Mouse (Mus musculus): ENCODE results near the gene Ddx58. TPM values are rescaled to one million over a fixed set of nuclear protein-coding genes. Genes with fewer than 3 reads are reported as not detected.

Ddx58 gene
- total RNA-seq, 2 experiments from 2014 or later, result 3.3 to 4.0 TPM

DNA sequence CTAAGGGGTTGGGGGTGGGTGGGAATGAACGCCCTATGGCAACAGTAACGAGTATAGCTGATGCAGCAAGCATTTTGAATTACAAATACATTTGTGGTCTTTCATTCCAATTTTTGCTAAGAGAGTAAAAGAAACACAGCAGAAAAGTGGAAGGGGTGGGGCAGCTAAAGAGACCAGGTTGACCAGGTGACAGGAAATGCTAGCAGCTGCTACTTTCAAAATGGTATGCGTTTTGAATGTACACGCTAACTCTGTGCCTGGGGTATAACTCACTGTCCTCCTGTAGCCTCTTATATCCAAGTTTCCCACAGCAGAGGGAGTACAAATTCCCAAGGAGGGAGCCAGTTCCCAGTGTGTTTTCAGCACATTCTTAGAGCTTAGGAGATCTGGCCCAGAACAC, 2.8 kb downstream of the Ddx58 start:
- intact Hi-C loops (cut with DNase I), result no loop called here
- no peak for DNase-seq

DNA sequence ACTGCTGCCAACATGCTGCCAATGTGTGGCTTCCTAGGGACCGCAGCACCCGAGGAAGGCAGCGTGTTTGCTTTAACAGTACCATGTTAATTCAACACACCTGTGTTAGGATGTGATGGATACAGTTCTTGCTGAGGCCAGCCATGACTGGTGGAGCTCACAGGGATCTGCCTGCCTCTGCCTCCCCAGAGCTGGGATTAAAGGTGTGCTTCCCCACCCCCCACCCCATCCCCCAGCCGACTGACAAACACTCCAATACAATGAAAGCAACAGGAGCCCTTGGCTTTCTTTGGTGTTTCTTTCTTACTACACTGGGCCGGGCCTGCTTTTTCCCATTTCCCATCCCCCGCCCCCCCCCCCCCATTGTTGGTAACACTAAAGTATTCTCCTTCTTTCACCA, 5.4 kb downstream of the Ddx58 start:
- intact Hi-C loops (cut with DNase I), result no loop called here
- no peak for DNase-seq

DNA sequence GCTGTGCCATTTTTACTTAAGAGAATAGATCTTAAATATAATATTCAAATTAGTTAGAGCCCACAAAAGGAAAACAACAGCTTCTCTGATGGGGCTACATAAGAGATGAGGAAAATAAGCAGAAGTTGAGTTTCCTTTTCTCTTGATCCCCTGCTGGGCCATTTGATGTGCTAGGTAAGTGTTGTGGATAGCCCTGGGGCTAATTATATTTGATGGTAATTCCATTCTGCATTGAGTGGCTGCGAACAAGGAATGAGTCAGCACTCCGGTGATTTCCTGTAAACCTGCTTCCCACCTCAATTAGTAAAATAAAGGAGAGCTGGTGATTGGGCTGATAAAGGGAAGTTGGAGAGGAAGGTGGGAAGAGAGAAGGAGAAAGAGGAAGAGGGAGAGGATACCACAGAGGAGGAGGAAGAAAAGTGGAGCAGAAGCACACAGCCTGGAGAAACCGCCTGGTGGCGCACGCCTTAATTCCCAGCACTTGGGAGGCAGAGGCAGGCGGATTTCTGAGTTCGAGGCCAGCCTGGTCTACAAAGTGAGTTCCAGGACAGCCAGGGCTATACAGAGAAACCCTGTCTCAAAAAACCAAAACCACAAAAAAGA, 6.5 kb downstream of the Ddx58 start:
- intact Hi-C loops (cut with DNase I), result no loop called here
- DNase-seq, result no peak

DNA sequence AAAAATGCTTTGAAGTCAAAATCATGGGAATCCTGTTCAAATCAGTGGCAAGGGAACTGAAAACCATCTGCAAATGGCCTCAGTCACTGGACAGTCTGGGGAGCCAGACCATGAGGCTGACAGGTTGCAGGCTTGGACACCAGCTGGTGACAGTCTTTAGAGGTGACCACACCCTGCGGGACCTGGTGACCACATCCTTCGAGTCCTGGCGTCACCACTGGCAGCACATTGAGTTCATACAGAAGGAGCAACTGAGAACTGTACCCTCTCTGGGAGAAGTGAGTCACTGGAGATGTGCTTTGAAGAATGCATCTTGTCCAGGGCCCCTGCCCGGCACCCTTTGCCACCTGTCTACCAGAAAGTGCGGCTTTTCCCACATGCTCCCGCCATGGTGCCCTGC, 9.9 kb downstream of the Ddx58 start:
- intact Hi-C loops (cut with DNase I), result no loop called here
- no peak for DNase-seq

DNA sequence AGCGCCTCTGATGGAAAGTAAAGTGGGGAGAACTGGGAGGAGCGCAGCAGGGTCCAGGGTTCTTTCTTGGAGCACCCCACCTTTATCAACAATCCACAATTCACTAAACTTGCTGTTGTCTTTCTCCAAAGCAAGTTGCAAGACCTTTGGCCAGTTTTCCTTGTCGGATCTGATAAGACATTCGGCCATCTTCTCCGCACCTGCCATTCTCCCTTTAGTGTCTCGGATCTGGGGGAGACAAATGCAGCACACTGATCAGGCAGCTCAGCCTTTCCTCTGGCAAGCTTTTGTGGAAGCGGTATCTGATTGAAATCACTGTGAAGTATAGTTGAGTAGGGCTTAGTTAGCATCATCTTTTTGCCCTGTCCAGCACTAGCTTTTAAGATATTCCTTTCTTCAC, 11.7 kb downstream of the Ddx58 start:
- intact Hi-C loops (cut with DNase I), result no loop called here
- no peak for DNase-seq

DNA sequence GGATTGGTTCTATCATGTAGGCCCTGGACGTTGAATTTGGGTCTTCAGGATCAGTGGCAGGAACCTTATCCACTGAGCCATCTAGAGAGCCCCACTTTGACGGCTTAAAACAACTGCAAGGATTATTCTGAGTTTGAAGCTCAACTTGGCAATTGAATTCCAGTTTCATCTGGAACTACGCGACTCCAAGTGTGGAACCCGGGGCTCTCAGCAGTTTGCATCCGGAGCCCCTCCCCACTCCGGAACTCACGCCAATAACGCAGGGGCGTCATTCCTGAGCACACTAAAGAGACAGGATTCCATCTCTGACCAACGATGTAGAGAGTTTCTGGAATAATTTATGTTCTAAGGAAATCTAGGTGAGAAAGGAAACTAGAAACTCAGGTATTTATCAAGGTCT, 12.5 kb downstream of the Ddx58 start:
- no peak for DNase-seq
- intact Hi-C loops (cut with DNase I), result no loop called here

DNA sequence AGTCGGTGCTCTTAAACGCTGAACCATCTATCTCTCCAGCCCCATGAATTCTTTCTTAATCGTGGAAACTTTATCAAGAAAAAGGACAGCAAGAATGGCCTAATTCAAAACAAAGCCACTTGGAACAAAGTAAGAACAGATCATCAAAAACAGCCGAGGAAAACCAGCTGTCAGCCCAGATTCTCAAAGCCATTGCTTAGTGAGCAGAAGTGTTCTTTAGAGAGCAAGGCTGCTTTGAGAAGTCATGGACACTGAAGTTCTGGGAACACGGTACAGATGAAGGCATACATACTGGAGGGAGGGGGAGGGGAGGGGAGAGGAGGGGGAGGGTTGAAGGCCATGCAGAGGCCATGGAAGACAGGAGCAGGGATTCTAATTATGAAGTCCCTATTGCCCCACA, 13.5 kb downstream of the Ddx58 start:
- intact Hi-C loops (cut with DNase I), result no loop called here

DNA sequence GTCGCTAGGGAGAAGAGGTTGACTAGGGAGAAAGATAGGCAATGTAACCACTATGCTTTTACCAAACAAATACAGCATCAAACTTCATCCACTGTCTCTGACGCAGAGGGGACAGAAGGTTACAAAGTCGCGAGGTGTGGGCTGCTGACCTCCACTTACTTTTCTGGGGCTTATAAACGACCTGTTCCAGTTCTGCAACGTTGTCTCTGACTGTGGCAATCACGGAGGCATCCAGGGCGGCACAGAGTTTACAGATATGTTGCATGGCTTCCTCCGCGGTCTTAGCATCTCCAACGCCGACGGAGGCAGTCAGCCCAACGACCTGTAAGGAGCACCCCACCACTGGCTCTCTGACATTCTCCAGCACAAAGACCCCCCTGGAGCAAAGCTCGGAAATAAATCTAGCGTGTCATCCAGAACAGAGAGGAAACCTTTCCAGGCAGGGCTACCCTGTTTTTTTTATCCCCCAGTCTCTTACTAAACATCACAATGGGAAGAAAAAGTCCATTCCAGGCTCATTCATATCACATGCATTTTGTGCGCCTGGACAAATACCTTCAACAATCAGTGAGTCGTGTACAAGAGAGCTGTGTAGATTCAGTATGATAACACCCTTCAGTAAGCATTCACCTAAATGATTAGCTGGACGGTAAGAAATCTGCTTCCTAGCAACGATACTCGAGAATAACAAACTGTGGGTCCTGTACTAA, 17.6 kb downstream of the Ddx58 start:
- DNase-seq, result no peak
- intact Hi-C loops (cut with DNase I), result no loop called here

More for the DNA sequence above, 13.5 kb downstream of the Ddx58 start:
- no peak for DNase-seq

DNA sequence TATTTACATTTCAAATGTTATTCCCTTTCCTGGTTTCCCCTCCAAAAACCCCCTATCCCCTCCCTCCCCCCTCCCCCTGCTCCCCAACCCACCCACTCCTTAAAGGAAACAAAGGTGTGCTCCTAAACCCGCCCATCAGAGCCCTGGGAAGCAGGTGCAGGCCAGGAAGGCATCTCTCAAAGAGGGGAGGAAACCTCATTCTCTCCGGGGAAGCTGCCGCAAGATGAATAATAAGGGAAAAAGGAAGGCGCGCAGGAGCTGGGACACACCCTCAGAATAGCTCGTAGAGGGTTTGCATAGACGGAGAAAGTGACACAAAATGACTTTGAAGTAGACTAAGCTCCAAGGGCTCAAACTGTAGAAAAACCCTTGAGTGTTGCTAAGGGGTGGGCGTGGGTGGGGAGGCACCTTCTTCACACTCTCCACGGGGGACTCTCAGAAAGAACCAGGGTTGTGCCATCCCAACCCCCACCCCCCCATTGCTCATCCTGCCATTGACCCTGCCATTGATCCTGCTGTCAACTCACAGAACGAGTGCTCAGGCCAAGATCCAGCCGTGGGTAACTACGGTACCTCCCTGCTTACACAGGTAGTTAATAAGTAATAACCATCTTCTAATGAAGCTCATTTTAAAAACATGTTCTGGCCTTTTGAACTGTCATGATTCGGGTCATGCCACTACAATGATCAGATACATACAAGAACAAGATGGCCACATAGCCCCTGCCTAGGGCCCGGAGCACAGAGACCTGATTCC, 18.4 kb downstream of the Ddx58 start:
- intact Hi-C loops (cut with DNase I), result no loop called here

DNA sequence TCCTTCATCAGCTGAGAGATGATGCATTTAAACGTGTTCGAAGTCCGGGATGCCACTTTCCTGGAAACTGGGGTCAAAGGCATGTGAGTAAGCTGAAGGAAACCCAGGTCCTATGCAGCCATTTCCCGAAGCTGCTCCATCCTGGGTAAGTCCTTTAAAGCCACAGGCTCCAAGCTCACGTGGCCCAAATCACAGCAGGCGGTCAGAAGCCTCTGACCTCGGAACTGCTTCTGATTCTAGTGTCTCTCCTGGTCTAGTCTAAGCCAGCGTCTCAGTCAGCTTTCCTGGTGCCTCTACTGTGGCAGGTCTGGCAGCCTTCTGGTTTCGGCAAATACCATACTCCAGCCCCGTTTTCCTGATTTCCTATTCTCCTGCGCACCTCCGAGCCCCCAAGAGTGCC, 19.2 kb downstream of the Ddx58 start:
- intact Hi-C loops (cut with DNase I), result no loop called here
- DNase-seq, result no peak

More for the DNA sequence above, 18.4 kb downstream of the Ddx58 start:
- DNase-seq, result no peak

DNA sequence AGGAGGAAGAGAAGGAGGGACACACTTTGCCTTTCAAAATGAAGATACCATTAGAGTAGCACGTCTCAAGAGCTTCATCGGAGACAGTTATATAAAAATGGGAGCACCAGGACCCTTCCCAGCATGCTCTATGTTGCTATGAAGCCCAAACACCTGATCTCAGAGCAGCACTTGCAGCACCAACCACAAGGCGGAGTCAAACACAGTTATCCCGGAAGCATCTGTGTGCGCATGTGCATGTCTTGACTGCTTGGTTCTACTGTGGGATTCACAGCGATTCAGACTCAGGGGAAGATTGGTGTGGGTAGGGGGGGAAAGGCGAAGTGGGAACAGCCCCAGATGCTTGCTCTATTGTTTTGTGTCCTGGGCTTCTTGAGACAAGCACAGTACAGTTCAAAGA, 21.2 kb downstream of the Ddx58 start:
- intact Hi-C loops (cut with DNase I), result no loop called here
- DNase-seq, result no peak

DNA sequence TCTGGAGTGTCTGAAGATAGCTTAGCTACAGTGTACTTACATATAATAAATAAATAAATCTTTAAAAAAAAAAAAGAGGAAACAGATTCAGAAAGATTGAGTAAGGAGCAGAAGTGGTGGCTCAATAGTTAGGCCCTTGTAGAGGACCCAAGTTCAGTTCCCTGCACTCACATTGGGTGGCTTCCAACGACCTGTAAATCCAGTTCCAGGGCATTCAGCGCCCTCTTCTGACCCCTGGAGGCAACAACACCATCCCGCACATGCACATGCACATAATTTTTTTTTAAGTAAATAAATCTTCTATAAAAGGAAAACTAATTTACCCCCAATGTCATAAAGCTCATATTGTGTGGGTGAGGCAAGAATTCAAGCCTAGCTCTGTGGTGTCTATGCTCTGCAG, 21.7 kb downstream of the Ddx58 start:
- no peak for DNase-seq
- intact Hi-C loops (cut with DNase I), result no loop called here

DNA sequence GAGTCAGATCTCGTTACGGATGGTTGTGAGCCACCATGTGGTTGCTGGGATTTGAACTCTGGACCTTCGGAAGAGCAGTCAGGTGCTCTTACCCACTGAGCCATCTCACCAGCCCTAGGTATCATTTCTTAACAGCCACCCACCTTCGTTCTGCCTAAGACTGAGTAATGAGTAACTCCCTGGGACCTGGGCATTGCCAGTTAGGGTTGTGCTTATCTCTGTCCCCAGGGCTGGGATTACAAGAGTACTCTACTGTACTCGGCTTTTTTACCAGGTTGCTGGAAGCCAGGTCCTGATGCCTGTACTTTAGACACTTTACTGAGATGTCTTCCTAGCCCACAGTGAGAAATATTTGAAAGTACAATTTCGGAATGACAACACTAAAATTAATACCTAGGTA, 27.5 kb downstream of the Ddx58 start:
- intact Hi-C loops (cut with DNase I), result no loop called here
- DNase-seq, result no peak

DNA sequence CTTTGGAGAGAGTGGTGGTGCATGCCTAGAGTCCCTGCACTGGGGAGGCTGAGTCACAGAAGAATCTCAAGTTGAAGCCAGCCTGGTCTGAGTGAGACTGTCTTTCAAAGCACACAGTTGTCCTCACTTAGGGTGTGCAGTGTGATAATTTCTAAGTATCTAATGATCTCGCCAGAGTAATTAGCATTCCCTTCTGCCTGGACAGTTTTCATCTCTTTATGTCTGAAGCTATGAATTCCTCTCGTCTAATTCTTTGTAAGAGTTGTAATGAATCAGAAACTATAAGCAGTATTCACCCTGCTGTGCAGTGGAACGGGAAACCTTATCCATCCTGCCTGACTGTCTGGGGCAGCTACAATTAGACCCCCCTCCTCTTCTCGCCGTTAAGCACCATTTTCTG, 31.9 kb downstream of the Ddx58 start:
- DNase-seq, result no peak
- intact Hi-C loops (cut with DNase I), result no loop called here

DNA sequence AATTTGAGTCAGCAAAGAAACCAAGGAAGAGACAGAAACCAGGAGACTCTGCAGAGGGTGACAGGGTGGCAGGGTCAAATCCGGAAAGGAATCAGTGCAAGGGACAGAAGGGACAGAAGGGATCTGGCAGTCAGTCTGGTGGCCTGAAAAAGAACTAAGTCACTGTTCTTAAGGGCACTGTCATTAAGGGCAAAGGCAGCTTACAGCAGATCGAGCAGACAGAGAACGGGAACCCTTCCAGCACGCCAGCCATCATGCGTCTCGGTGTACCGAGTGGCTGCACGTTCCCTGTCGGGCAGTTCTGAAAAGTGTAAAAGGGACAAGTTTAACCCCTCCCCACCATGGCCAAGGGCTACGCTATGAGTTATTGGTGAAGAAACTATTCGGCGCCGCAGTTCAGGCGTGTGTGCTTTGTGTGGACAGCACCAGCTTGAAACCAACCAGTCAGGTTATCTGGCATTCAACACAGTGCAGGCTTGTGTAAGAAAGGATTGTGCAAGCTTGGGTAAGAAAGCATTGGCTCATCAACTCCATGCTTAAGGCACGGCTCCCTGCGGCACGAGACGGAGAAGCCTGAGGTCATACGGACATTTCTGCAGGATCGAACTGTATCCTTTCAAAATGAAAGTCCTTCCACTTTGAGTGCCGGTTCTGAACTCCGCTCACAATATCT, 34.3 kb downstream of the Ddx58 start:
- DNase-seq, result no peak
- intact Hi-C loops (cut with DNase I), result no loop called here

DNA sequence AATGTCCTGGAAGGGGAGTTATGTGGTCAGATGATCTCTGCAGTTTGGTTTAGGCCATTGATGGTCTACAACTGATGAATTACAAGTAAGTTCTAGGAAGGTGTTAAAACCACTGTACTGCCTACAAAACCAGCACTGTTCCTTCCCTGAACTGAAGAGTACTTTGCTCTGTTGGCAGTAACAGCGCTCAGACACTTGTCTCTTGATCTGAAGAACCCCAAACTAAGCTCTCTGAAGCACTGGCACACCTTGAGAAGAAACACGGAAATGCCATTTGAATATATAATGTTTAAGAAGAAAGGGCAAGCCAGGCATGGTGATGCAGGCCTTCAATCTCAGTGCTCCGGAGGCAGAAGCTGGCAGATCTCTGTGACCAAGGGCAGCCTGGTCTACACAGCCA, 35.3 kb downstream of the Ddx58 start:
- intact Hi-C loops (cut with DNase I), result no loop called here
- no peak for DNase-seq

DNA sequence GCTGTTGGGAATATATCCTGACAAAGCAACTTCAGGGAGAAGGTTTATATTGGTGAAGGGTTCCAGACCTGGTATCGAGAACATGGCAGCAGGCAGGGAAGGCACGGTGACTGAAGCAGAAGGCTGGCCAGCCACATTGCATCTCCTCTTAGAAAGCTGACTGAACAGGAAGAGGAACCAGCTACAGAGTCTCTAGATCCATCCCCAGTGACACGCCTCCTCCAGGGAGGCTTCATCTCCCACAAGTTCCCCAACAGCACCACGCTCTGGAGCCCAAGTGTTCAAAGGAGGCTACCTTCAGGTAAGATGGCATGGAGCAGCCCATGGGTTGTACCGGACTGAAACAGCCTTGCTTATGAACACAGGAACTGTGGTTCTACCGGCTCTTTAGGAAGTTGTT, 37.4 kb downstream of the Ddx58 start:
- intact Hi-C loops (cut with DNase I), result no loop called here
- no peak for DNase-seq

DNA sequence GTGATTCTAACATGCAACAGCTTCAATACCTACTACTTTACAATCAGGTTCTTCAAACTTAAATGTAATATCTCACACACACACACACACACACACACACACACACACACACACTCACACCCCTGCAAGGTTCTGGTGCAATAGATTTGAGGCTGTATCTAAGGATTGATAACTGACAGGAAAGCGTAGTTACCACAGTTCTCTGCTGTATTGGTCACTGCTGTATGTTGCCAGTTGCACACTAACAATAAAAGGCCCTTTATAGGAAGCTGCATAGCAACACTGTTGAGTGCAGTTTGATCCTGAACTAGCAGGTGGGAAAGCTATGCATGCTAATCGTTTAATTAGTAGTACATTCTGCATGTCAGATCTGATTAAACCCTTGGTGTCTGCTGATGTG, 44.3 kb downstream of the Ddx58 start:
- DNase-seq, result no peak
- intact Hi-C loops (cut with DNase I), result loop anchor here (10.0 kb wide), 1 partner anchor 499 kb away; no protein-coding TSS in a partner anchor

DNA sequence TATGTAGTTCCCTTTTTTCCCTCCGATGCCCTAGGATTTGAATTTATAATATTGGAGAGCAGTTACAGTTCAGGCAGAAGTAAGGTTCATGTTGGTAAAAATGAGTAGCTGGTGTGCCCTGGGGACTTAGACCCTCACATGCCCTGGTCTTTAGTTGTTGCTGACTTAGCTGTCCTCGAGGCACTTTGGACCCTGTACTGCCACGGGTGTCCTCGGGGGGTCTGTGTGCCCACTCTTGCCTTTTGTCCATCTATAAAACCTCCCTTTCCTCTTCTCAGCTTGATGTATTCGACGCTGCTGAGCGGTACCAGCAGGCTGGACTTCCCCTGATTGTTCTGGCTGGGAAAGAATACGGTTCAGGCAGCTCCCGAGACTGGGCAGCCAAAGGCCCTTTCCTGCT, 46.2 kb downstream of the Ddx58 start:
- DNase-seq, result no peak
- intact Hi-C loops (cut with DNase I), result loop anchor here (10.0 kb wide), 1 partner anchor 501 kb away; no protein-coding TSS in a partner anchor

DNA sequence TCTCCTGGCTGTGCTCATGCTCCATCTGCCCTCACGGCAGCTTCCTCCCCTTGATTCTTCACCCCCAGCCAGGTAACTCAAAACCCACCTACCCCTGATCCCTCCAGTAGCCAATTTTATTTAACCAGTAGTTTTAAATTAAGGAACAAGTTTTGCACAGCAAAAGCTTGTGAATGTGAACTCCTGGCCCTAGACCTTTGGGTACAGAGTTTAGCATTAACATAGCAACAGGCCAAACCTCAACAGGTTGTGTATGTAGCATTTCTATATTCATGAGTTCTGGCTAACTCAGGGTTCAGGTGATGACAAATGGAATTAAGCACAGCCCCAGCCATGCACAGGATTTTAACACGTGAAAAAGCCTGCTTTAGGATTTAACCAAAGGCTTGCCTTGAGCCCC, 47.4 kb downstream of the Ddx58 start:
- intact Hi-C loops (cut with DNase I), result loop anchor here (10.0 kb wide), 1 partner anchor 503 kb away; no protein-coding TSS in a partner anchor
- no peak for DNase-seq

DNA sequence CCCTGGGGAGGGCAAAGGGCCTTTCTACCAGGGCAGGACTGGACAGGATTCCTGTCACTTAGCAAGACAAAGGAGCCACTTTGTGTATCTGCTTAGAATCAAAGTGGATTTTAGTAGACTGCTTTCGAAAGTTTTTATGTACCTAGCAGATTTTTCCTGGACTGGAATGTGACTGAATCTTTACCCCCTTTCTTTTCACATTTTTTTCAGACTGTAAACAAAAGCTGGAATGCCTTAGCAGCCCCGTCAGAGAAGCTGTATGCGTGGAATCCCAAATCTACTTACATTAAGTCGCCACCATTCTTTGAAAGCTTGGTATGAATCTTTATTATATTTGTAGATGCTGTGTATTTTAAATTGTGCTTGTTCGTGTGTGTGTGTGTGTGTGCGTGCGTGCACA, 51.7 kb downstream of the Ddx58 start:
- DNase-seq, result no peak
- intact Hi-C loops (cut with DNase I), result no loop called here

Data from left cerebral cortex, postnatal 4 days (tissue).